Mouse (Mus musculus): ENCODE results near the gene Rundc3a. TPM values are rescaled to one million over a fixed set of nuclear protein-coding genes. Genes with fewer than 3 reads are reported as not detected.

The Rundc3a gene
- polyA plus RNA-seq, 1 experiment from 2014 or later = 0.72 TPM

GRCm38 (mm10) chr11:102352378-102352777 is 40.8 kb upstream of the Rundc3a start:
- no peaks in the 10 kb centered on the region for H3K9me3 ChIP-seq (replicated peaks; ENCODE audit: control insufficient read depth, low read length)
- no peaks in the 10 kb centered on the region for H3K4me1 ChIP-seq (ENCODE audit: control insufficient read depth, insufficient read depth, low read length)
- H3K4me3 ChIP-seq (ENCODE audit: low read length) = no peak overlapping the region
- H3K27me3 ChIP-seq (ENCODE audit: control insufficient read depth, insufficient read depth, low read length) = peaks cover 18% of the 10 kb centered on the region
- no peaks in the 10 kb centered on the region for H3K36me3 ChIP-seq (ENCODE audit: control insufficient read depth, insufficient read depth)
- no peak overlapping the region for H3K27ac ChIP-seq (ENCODE audit: low read length)
- ATAC-seq (replicated peaks; ENCODE audit: extremely low read depth, insufficient read depth, low FRiP score) = no peak
- H3K9ac ChIP-seq (ENCODE audit: low read length) = no peak overlapping the region
- 41% methylated on average over 5 of the region's 5 CpGs for WGBS
- no peak overlapping the region for H3K4me2 ChIP-seq (ENCODE audit: low read depth, low read length)

GRCm38 (mm10) chr11:102353021-102353431 is 40.2 kb upstream of the Rundc3a start:
- no peaks in the 10 kb centered on the region for H3K36me3 ChIP-seq (ENCODE audit: control insufficient read depth, insufficient read depth)
- H3K27ac ChIP-seq (ENCODE audit: low read length) = no peak overlapping the region
- no peak overlapping the region for H3K9ac ChIP-seq (ENCODE audit: low read length)
- ATAC-seq (replicated peaks; ENCODE audit: extremely low read depth, insufficient read depth, low FRiP score) = no peak
- WGBS = 34% methylated on average over 8 of the region's 8 CpGs
- H3K27me3 ChIP-seq (ENCODE audit: control insufficient read depth, insufficient read depth, low read length) = peaks cover 24% of the 10 kb centered on the region
- H3K4me2 ChIP-seq (ENCODE audit: low read depth, low read length) = no peak overlapping the region
- H3K9me3 ChIP-seq (replicated peaks; ENCODE audit: control insufficient read depth, low read length) = no peaks in the 10 kb centered on the region
- H3K4me1 ChIP-seq (ENCODE audit: control insufficient read depth, insufficient read depth, low read length) = no peaks in the 10 kb centered on the region
- H3K4me3 ChIP-seq (ENCODE audit: low read length) = no peak overlapping the region

GRCm38 (mm10) chr11:102355501-102355900 is 37.7 kb upstream of the Rundc3a start:
- ATAC-seq (replicated peaks; ENCODE audit: extremely low read depth, insufficient read depth, low FRiP score) = no peak
- Histone ChIP-seq H3K36me3 (ENCODE audit: control insufficient read depth, insufficient read depth) (no peaks in the 10 kb centered on the region), H3K4me1 (ENCODE audit: control insufficient read depth, insufficient read depth, low read length) (no peaks in the 10 kb centered on the region), H3K27me3 (ENCODE audit: control insufficient read depth, insufficient read depth, low read length) (peaks cover 27% of the 10 kb centered on the region), H3K9ac (ENCODE audit: low read length) (no peak overlapping the region), H3K9me3 (replicated peaks; ENCODE audit: control insufficient read depth, low read length) (no peaks in the 10 kb centered on the region), H3K27ac (ENCODE audit: low read length) (no peak overlapping the region), H3K4me2 (ENCODE audit: low read depth, low read length) (no peak overlapping the region), H3K4me3 (ENCODE audit: low read length) (no peak overlapping the region)
- WGBS = 84% methylated on average over 3 of the region's 3 CpGs

GRCm38 (mm10) chr11:102356190-102356589 is 37.0 kb upstream of the Rundc3a start:
- no peaks in the 10 kb centered on the region for H3K9me3 ChIP-seq (replicated peaks; ENCODE audit: control insufficient read depth, low read length)
- H3K4me1 ChIP-seq (ENCODE audit: control insufficient read depth, insufficient read depth, low read length) = no peaks in the 10 kb centered on the region
- H3K27ac ChIP-seq (ENCODE audit: low read length) = no peak overlapping the region
- peaks cover 27% of the 10 kb centered on the region for H3K27me3 ChIP-seq (ENCODE audit: control insufficient read depth, insufficient read depth, low read length)
- H3K9ac ChIP-seq (ENCODE audit: low read length) = no peak overlapping the region
- no peak overlapping the region for H3K4me2 ChIP-seq (ENCODE audit: low read depth, low read length)
- WGBS = 71% methylated on average over 12 of the region's 12 CpGs
- H3K36me3 ChIP-seq (ENCODE audit: control insufficient read depth, insufficient read depth) = no peaks in the 10 kb centered on the region
- no peak overlapping the region for H3K4me3 ChIP-seq (ENCODE audit: low read length)
- no peak for ATAC-seq (replicated peaks; ENCODE audit: extremely low read depth, insufficient read depth, low FRiP score)

GRCm38 (mm10) chr11:102356636-102357350 is 36.4 kb upstream of the Rundc3a start:
- no peaks in the 10 kb centered on the region for H3K4me1 ChIP-seq (ENCODE audit: control insufficient read depth, insufficient read depth, low read length)
- WGBS = 56% methylated on average over 31 of the region's 31 CpGs
- H3K9me3 ChIP-seq (replicated peaks; ENCODE audit: control insufficient read depth, low read length) = no peaks in the 10 kb centered on the region
- no peak overlapping the region for H3K27ac ChIP-seq (ENCODE audit: low read length)
- no peak for ATAC-seq (replicated peaks; ENCODE audit: extremely low read depth, insufficient read depth, low FRiP score)
- H3K4me2 ChIP-seq (ENCODE audit: low read depth, low read length) = no peak overlapping the region
- peaks cover 27% of the 10 kb centered on the region for H3K27me3 ChIP-seq (ENCODE audit: control insufficient read depth, insufficient read depth, low read length)
- H3K4me3 ChIP-seq (ENCODE audit: low read length) = no peak overlapping the region
- no peak overlapping the region for H3K9ac ChIP-seq (ENCODE audit: low read length)
- no peaks in the 10 kb centered on the region for H3K36me3 ChIP-seq (ENCODE audit: control insufficient read depth, insufficient read depth)

GRCm38 (mm10) chr11:102358365-102358764 is 34.8 kb upstream of the Rundc3a start:
- Histone ChIP-seq H3K36me3 (ENCODE audit: control insufficient read depth, insufficient read depth) (no peaks in the 10 kb centered on the region), H3K9me3 (replicated peaks; ENCODE audit: control insufficient read depth, low read length) (no peaks in the 10 kb centered on the region), H3K4me2 (ENCODE audit: low read depth, low read length) (no peak overlapping the region), H3K27ac (ENCODE audit: low read length) (no peak overlapping the region), H3K27me3 (ENCODE audit: control insufficient read depth, insufficient read depth, low read length) (peaks cover 21% of the 10 kb centered on the region), H3K9ac (ENCODE audit: low read length) (no peak overlapping the region), H3K4me1 (ENCODE audit: control insufficient read depth, insufficient read depth, low read length) (no peaks in the 10 kb centered on the region), H3K4me3 (ENCODE audit: low read length) (no peak overlapping the region)
- ATAC-seq (replicated peaks; ENCODE audit: extremely low read depth, insufficient read depth, low FRiP score) = no peak
- 61% methylated on average over 10 of the region's 10 CpGs for WGBS

GRCm38 (mm10) chr11:102361776-102362495 is 31.3 kb upstream of the Rundc3a start:
- no peak overlapping the region for H3K4me3 ChIP-seq (ENCODE audit: low read length)
- no peak overlapping the region for H3K27ac ChIP-seq (ENCODE audit: low read length)
- WGBS = 85% methylated on average over 8 of the region's 8 CpGs
- peaks cover 13% of the 10 kb centered on the region for H3K27me3 ChIP-seq (ENCODE audit: control insufficient read depth, insufficient read depth, low read length)
- H3K9ac ChIP-seq (ENCODE audit: low read length) = no peak overlapping the region
- ATAC-seq (replicated peaks; ENCODE audit: extremely low read depth, insufficient read depth, low FRiP score) = no peak
- H3K36me3 ChIP-seq (ENCODE audit: control insufficient read depth, insufficient read depth) = no peaks in the 10 kb centered on the region
- H3K4me2 ChIP-seq (ENCODE audit: low read depth, low read length) = no peak overlapping the region
- no peaks in the 10 kb centered on the region for H3K9me3 ChIP-seq (replicated peaks; ENCODE audit: control insufficient read depth, low read length)
- H3K4me1 ChIP-seq (ENCODE audit: control insufficient read depth, insufficient read depth, low read length) = no peaks in the 10 kb centered on the region

- Histone ChIP-seq H3K4me1 (ENCODE audit: control insufficient read depth, insufficient read depth, low read length) (no peaks in the 10 kb centered on the region), H3K9ac (ENCODE audit: low read length) (no peak overlapping the region), H3K4me2 (ENCODE audit: low read depth, low read length) (no peak overlapping the region), H3K36me3 (ENCODE audit: control insufficient read depth, insufficient read depth) (no peaks in the 10 kb centered on the region), H3K27ac (ENCODE audit: low read length) (no peak overlapping the region), H3K4me3 (ENCODE audit: low read length) (no peak overlapping the region), H3K27me3 (ENCODE audit: control insufficient read depth, insufficient read depth, low read length) (peaks cover 2% of the 10 kb centered on the region; the same call in 1 of the 2 replicates), H3K9me3 (replicated peaks; ENCODE audit: control insufficient read depth, low read length) (no peaks in the 10 kb centered on the region)
- ATAC-seq (replicated peaks; ENCODE audit: extremely low read depth, insufficient read depth, low FRiP score) = no peak
- WGBS = 0% methylated on average over 2 of the region's 2 CpGs
These were observed 29.6 kb upstream of the Rundc3a start for GRCm38 (mm10) chr11:102363623-102364022.
